Mouse (Mus musculus): ENCODE results near the gene Ppp2r5a. TPM values are rescaled to one million over a fixed set of nuclear protein-coding genes. Genes with fewer than 3 reads are reported as not detected.
A peak's percentile ranks its signal among the peaks of the same experiment; 100 is the strongest.
"Not testable (repeated sequence)": the region's sequence is repeated elsewhere in the genome, so short reads cannot be mapped to it uniquely, and the experiment has no call there.

Gene Ppp2r5a
- 10 to 100 TPM; 43.2 to 52.2 TPM for polyA plus RNA-seq (2017; shearing (Covaris generic))

GRCm38 (mm10) chr1:191403074-191403473 is at the start of gene Ppp2r5a:
Gene Ppp2r5a (minus strand): TSS chr1:191403272.
- ATAC-seq, result no peak

- ATAC-seq, result no peak
Observed at GRCm38 (mm10) chr1:191450614-191451013, 47.5 kb upstream of the Ppp2r5a start.

- ATAC-seq, result no peak
Observed at GRCm38 (mm10) chr1:191449537-191449936, 46.5 kb upstream of the Ppp2r5a start.

GRCm38 (mm10) chr1:191447391-191448016 is 44.4 kb upstream of the Ppp2r5a start:
- peak; percentile 11 for ATAC-seq

GRCm38 (mm10) chr1:191446307-191446706 is 43.2 kb upstream of the Ppp2r5a start:
- no peak for ATAC-seq

- ATAC-seq, result peak; percentile 60
Observed at GRCm38 (mm10) chr1:191445831-191446258, 42.8 kb upstream of the Ppp2r5a start.

GRCm38 (mm10) chr1:191445401-191445800 is 42.3 kb upstream of the Ppp2r5a start:
- ATAC-seq, result peak; percentile 23

GRCm38 (mm10) chr1:191444467-191444866 is 41.4 kb upstream of the Ppp2r5a start:
- no peak for ATAC-seq

GRCm38 (mm10) chr1:191439011-191439410 is 35.9 kb upstream of the Ppp2r5a start:
- ATAC-seq, result no peak

- no peak for ATAC-seq
Observed at GRCm38 (mm10) chr1:191438546-191438945, 35.5 kb upstream of the Ppp2r5a start.

GRCm38 (mm10) chr1:191436647-191437046 is 33.6 kb upstream of the Ppp2r5a start:
- ATAC-seq, result no peak

- ATAC-seq, result no peak
Observed at GRCm38 (mm10) chr1:191435359-191435758, 32.3 kb upstream of the Ppp2r5a start.

GRCm38 (mm10) chr1:191432531-191432930 is 29.5 kb upstream of the Ppp2r5a start:
- no peak for ATAC-seq

GRCm38 (mm10) chr1:191432023-191432422 is 29.0 kb upstream of the Ppp2r5a start:
- ATAC-seq, result peak; percentile 58

GRCm38 (mm10) chr1:191430121-191430520 is 27.0 kb upstream of the Ppp2r5a start:
- ATAC-seq, result no peak

GRCm38 (mm10) chr1:191425884-191426283 is 22.8 kb upstream of the Ppp2r5a start:
- ATAC-seq, result no peak

GRCm38 (mm10) chr1:191423201-191423600 is 20.1 kb upstream of the Ppp2r5a start:
- ATAC-seq, result no peak

GRCm38 (mm10) chr1:191422714-191423113 is 19.6 kb upstream of the Ppp2r5a start:
- ATAC-seq, result not testable (repeated sequence)

GRCm38 (mm10) chr1:191422164-191422563 is 19.1 kb upstream of the Ppp2r5a start:
- peak; percentile 65 for ATAC-seq

- ATAC-seq, result no peak
Observed at GRCm38 (mm10) chr1:191421426-191421999, 18.4 kb upstream of the Ppp2r5a start.

GRCm38 (mm10) chr1:191420930-191421404 is 17.9 kb upstream of the Ppp2r5a start:
- ATAC-seq, result peak; percentile 76

- ATAC-seq, result no peak
Observed at GRCm38 (mm10) chr1:191419991-191420751, 17.1 kb upstream of the Ppp2r5a start.

- ATAC-seq, result no peak
Observed at GRCm38 (mm10) chr1:191419421-191419820, 16.3 kb upstream of the Ppp2r5a start.

GRCm38 (mm10) chr1:191418936-191419335 is 15.9 kb upstream of the Ppp2r5a start:
- ATAC-seq, result no peak
